Mouse (Mus musculus) kidney, postnatal 10 days (tissue): ENCODE results near the gene Tm4sf20.

Source experiments
- DNase-seq: peaks from one replicate; pipeline ENCODE4 v3.0.0; 2021; ENCODE audit warnings: mixed read lengths

The Tm4sf20 gene

GRCm38 (mm10) chr1:82775293-82775692 is 7.0 kb upstream of the Tm4sf20 start:
- DNase-seq, result no peak

DNA sequence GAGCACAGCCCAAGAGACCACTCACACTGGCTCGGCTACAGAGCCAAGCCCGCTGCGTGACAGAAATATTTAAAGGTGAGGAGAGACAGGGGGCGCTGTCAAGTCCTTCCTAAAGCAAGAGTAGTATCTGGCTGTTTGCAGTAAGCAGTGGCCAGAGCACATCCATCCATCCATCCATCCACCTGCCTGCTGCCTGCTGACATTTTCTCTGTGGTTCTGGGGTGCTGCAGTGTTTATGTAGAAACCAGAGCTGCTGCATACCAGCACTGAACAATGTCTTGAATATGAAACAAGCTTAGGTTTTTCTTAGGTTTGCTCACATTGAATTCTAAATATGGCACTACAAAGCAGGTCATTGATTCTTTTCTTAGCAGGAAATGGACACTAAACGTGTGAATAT is 4.9 kb upstream of the Tm4sf20 start:
- no peak for DNase-seq

- no peak for DNase-seq
Measured at GRCm38 (mm10) chr1:82772428-82772827, 4.2 kb upstream of the Tm4sf20 start.

GRCm38 (mm10) chr1:82771022-82771586 is 2.8 kb upstream of the Tm4sf20 start, which contains the start of gene Gm47791:
Gm47791 (minus strand) TSS chr1:82771243.
- no peak for DNase-seq

GRCm38 (mm10) chr1:82766641-82767040 is 1.6 kb downstream of the Tm4sf20 start:
- no peak for DNase-seq

GRCm38 (mm10) chr1:82766227-82766626 is 2.0 kb downstream of the Tm4sf20 start:
- DNase-seq, result no peak

- DNase-seq, result no peak
Measured at GRCm38 (mm10) chr1:82762274-82762673, 6.0 kb downstream of the Tm4sf20 start.

GRCm38 (mm10) chr1:82761454-82762169 is 6.6 kb downstream of the Tm4sf20 start:
- no peak for DNase-seq

DNA sequence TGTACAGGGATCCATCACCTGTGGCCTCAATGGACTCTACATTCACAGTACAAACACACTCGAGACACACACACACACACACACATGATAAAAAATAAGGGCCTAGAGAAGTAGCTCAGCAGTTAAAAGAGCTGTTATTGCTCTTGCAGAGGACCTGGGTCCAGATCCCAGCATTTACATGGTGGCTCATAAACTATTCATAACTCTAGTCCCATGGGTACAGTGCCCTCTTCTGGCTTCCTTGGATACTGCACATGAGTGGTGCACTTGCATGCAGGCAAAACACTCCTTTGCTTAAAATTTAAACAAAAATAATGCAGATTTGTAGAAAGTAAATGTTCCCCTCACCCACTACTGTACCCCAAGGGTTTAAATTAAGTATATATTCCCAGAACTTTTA is 8.7 kb downstream of the Tm4sf20 start:
- DNase-seq, result no peak

DNA sequence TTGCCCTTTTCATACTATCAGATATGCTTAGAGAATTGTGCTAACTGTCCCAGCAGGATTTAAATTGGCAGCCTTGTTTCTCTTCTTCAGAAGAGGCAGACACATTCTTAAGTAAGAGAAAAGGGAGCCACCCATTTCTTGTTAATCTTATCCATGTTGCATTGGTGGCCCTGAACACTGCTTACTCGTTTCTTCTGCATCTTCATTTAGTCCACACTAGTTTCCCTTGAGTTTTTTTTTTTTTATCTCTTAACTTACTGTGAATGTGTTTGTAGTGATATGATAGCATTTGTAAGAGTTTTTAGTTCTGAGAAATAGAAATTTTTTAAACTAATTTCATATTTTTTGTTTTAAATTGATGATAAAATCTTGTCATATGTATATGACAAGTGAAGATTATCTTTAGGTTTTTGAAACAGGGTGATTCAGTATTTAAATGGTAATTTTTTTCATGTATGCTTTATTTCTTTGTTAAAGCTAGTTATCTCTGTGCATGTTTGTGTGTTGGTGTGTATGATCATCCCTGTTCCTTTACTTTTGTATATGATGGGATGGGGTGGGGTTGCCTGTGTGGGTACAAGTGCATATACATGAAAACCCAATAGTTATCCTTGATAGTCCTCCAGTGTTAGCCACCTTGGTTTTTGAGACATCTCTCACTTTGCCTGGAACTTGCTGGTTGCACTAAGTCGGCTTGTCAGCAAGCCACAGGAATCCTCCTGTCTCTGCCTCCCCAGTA is 20.4 kb downstream of the Tm4sf20 start:
- no peak for DNase-seq

DNA sequence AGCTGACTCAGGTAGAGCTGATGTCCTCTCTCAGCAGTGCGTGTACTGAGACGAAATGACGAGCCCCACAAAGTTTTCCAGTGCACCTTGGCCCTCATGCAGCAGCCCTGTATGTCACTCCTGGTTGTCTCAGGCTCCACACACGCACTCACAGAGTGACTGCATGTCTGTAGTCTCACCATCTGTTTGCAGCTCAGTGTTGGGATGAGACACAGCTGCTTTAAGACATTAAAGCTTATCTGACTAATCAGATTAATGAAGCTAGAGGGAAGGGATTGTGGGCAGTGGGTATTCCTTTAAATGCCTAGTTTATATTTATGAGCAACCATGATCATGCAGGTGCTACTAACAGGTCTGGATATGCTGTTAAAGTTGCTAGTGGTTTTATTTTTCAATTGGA is 21.9 kb downstream of the Tm4sf20 start:
- DNase-seq, result no peak

DNA sequence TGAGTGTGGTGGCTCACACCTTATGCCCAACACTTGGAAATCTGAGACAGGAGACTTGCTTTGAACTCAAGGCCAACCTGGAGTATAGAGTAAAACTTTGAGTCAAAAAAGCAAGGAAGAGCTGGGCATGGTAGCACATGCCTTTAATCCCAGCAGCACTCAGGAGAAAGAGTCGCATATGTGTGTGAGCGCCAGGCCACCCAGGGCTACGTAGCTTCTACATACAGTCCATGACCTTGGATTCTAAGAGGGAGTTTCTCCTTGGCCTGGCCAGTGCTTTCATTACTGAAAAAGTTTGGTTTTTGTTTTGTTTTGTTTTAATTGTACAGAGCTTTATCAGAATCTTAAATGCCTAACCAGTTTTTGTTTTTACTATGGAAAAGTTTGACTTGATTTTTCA is 24.3 kb downstream of the Tm4sf20 start:
- DNase-seq, result no peak

DNA sequence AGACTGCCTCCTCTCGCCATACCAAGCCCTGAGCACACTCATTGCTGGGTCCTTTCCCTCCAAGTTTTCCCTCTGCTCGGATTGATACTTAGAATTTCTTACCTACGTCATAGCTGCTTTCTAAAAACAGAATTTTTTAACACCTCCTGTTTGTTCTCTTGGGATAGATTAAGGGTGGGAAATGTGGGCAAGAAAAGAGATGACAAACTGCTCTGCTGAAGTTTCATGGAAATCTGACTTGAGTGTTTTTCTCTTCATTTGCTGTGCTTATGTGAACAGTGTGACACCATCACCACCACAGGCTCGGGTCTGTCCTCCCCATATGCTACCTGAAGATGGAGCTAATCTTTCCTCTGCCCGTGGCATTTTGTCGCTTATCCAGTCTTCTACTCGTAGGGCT is 26.7 kb downstream of the Tm4sf20 start:
- no peak for DNase-seq

- DNase-seq, result no peak
Measured at GRCm38 (mm10) chr1:82738066-82738465, 30.2 kb downstream of the Tm4sf20 start.

GRCm38 (mm10) chr1:82733357-82733756 is 34.9 kb downstream of the Tm4sf20 start:
- DNase-seq, result no peak

- DNase-seq, result no peak
Measured at GRCm38 (mm10) chr1:82726482-82726881, 41.8 kb downstream of the Tm4sf20 start.

DNA sequence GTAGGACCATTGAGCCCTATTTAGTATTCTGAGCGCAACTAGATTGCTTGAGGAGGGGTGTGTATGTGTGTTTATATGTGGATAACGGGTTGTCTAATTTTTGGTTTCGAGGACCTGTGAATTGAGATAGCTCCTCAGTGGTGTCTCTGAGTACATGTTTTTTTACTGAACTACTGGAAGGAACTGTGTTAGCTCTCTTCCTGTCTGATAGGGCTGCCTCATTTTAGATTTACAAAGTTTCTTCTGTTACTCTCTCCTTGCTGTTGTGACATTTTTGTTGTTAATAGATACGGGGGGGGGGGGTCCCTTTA is 42.4 kb downstream of the Tm4sf20 start:
- no peak for DNase-seq

DNA sequence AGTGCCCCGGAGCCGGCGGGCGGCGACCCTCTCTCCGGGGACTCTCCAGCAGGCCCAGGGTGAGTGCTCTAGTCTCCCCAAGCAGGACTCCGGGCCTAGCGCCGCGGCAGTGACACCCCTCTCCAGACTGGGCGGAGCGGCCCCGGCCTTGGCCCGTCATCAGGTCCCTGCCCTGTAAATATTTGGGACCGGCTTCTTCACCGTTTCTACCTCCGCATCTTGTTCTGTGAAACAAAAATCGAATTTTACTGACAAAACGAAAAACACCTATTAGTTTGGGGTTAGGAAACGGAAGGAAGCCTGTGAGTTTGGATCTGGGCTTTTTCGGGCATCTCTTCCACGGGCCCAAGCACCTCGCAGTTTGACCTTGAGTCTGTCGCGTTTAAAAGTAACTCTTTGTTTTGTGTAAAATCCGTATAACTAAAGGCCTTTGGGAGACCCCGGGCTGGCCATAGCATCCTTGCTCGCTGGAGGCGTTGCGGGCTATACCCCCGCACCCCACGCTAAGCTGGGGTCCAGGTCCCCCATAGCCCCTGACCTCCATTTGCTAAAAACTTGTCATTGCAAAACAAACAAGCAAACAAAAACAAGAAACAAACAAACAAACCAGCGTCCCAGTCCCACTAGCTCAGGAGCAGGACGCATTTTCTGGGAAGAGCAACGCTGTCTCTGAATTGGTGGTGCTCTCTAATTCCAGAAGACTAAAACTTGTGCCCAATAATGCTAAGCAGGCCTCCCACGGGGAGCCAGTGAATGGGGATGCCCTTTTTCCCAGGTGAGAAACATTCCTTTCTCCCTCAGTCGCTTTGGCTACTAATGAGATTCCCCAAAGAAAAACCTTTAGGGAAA is 43.0 kb downstream of the Tm4sf20 start:
- no peak for DNase-seq

DNA sequence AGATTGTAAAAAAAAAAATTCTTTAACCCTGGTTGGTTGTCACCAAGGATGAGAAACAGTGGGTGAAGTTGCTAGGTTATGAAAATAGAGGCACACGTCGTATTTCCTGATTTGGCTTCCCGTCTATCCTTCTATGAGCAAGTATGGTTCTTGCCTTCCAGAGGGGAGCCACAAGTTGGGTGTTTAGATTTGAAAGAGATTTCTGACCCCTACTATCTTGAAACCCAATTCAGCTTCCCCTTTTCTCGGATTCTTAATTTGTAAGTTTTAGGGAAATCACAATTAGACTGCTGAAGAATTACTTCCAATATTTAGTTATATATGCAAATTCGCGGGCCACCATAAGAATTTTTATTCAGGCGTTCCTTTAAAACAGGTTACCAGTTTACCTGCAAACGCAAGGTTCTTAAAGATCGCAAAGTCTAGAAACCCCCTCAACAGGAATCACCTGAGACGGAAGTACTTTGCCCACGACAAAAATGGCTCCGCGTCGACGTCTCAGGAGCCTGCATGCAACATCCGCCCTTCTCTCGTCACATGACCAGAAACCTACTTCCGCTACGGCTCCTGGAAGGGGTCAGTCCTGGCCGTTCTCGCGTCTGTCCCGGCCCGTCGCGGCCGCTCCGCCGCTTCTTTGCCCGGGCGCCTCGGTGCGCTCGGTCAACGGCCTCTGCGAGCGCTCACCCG is 43.8 kb downstream of the Tm4sf20 start, which contains the start of gene Mff:
TSS of gene Mff (plus strand) at position 552 of the 687 bp plus-strand sequence.
- peak; percentile 96 for DNase-seq

DNA sequence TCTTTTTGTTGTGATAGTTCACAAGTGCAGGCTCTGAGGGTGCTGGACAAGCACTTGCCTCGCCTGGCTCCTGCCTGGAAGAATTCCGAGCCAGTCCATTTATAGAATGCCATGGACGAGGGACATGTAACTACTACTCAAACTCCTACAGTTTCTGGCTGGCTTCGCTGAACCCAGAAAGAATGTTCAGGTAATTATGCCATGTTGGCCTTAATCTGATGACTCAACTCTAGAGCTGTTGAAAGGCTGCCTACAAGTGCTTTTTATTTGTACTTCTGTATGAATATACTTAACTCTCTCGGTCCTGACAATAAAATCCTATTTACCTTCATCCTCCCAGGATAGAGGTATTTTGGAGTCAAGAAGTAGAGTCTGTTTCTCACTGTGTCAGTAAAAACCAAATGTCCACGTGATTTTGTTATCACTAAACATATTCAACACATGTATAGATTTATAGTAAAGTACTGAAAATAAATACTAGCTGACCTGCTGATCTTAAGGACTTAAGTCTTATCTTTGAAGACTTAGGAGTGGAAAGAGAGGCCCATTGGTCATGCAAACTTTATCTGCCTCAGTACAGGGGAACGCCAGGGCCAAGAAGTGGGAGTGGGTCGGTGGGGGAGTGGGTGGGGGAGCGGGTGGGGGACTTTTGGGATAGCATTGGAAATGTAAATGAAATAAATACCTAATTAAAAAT is 50.3 kb downstream of the Tm4sf20 start:
- DNase-seq, result no peak
